Mouse (Mus musculus) liver, embryonic 13.5 days (tissue): ENCODE results near the gene Gpatch2. TPM values are rescaled to one million over a fixed set of nuclear protein-coding genes. Genes with fewer than 3 reads are reported as not detected.

Source experiments
- ATAC-seq: fragments of 200-750 bp; cut with Nextera tagmentation; 2 replicates; pipeline ENCODE4 v1.8.0; 2017; ENCODE audit warnings: low read depth, mild to moderate bottlenecking, moderate number of reproducible peaks, moderate library complexity
- DNase-seq: peaks from one replicate; pipeline ENCODE4 v3.0.0; 2022
- H3K27ac ChIP-seq: fragments of 300-500 bp; sonication (generic); 2 replicates; pipeline ENCODE4 v1.5.1; 2015; ENCODE audit warnings: moderate library complexity, mild to moderate bottlenecking, inconsistent platforms
- H3K27me3 ChIP-seq: fragments of 300-500 bp; sonication (generic); 2 replicates; pipeline ENCODE4 v1.6.1; 2015; ENCODE audit warnings: mild to moderate bottlenecking, inconsistent platforms
- H3K36me3 ChIP-seq: fragments of 300-500 bp; sonication (generic); 2 replicates; pipeline ENCODE4 v1.6.1; 2015; ENCODE audit warnings: mild to moderate bottlenecking, inconsistent platforms
- H3K4me1 ChIP-seq: fragments of 300-500 bp; sonication (generic); replicated peaks from 2 replicates; pipeline ENCODE4 v1.6.1; 2015; ENCODE audit warnings: inconsistent platforms
- H3K4me2 ChIP-seq: fragments of 300-500 bp; sonication (generic); 2 replicates; pipeline ENCODE4 v1.6.1; 2015; ENCODE audit warnings: inconsistent platforms, mild to moderate bottlenecking, moderate library complexity
- H3K4me3 ChIP-seq: fragments of 300-500 bp; sonication (generic); replicated peaks from 2 replicates; pipeline ENCODE4 v1.5.1; 2015; ENCODE audit warnings: mild to moderate bottlenecking, inconsistent platforms
- H3K9ac ChIP-seq: fragments of 300-500 bp; sonication (generic); 2 replicates; pipeline ENCODE4 v1.6.1; 2015; ENCODE audit warnings: mild to moderate bottlenecking, inconsistent platforms
- H3K9me3 ChIP-seq: fragments of 300-500 bp; sonication (generic); replicated peaks from 2 replicates; pipeline ENCODE4 v1.6.1; 2016; ENCODE audit warnings: inconsistent platforms
- WGBS: fragments of 180-500 bp; shearing (Covaris S2); methylation state at CpG from one replicate; pipeline ENCODE4 v1.1.7; 2015; ENCODE audit not compliant: insufficient replicate concordance; 5-methylcytosine and 5-hydroxymethylcytosine counted together
- polyA plus RNA-seq: library from polyadenylated mRNA; unstranded; fragments of >200 nt; fragmentation: Nextera tagmentation; extraction: Ambion mirVana; gene quantifications from 2 replicates; pipeline ENCODE4 v1.2.1, GENCODE M21; 2015

Gpatch2 gene
- polyA plus RNA-seq, 1 experiment from 2014 or later = 5.4 TPM

DNA sequence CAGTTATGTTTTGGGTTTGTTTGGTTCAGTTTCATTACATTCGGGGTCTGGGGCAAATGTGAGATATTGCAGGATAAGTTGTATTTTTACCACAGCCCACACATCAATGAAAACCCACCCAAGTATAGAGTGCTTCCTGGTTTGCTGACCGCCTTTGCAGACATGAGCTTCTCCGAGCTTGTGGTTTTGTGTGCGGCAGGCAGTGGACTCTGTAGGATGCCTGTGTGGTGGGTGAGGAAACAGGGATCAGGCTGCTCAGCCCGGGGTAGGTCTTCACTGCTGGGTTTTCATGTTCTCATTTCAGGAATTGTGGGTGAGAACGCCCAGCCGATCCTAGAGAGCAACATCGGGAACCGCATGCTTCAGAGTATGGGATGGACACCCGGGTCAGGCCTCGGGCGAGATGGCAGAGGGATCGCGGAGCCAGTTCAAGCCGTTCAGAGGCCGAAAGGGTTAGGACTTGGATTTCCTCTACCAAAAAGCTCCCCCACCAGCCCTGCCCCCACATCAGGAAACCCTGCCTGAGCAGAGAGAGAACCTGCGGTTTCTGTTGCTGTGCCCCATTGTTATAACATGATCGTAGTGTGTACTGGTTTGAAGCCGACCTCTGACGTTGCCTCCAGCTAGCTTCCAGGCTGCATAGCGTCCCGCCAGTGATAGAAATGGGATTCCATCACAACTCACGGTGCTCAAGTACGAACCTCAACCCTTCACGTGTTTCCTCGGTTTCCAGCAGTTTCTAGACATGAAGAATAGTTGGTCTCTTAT, 132.9 kb downstream of the Gpatch2 start:
- Histone ChIP-seq H3K27me3 (no peaks in the 10 kb centered on the region), H3K9ac (no peak overlapping the region), H3K9me3 (no peaks in the 10 kb centered on the region), H3K36me3 (peaks cover 3% of the 10 kb centered on the region; the same call in 1 of the 2 replicates), H3K4me2 (0 out of 2 replicates have a peak overlapping the region, but pooled peaks have one; percentile 21), H3K27ac (no peak overlapping the region), H3K4me3 (no peak overlapping the region), H3K4me1 (peaks cover 17% of the 10 kb centered on the region; the same call in 1 of the 2 replicates)
- no peak for ATAC-seq
- no peak for DNase-seq
- 57% methylated on average over 26 of the region's 26 CpGs for WGBS

DNA sequence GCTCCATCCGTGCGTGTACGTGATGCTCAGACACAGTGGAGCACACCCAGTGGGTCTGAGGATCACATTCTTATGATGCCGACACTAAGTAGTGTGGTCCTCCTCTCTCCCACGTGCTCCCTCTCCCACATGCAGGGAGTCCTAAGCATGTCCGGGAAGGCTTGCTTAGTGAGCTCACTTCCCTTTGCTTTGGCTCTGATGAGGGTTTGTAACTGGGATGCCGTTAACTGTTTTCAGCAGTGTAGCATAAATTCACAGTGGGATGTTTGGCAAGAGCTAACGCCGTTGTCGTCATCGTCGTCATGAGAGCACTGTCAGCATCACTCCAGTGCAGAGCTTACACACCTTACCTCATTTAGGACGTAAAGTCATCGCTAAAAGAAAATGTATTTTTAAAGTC, 133.6 kb downstream of the Gpatch2 start:
- 78% methylated on average over 14 of the region's 14 CpGs for WGBS
- Histone ChIP-seq H3K9me3 (no peaks in the 10 kb centered on the region), H3K4me1 (peaks cover 17% of the 10 kb centered on the region; the same call in 1 of the 2 replicates), H3K27ac (no peak overlapping the region), H3K4me3 (no peak overlapping the region), H3K36me3 (peaks cover 3% of the 10 kb centered on the region; the same call in 1 of the 2 replicates), H3K9ac (no peak overlapping the region), H3K4me2 (no peak overlapping the region), H3K27me3 (no peaks in the 10 kb centered on the region)
- ATAC-seq (no peak), DNase-seq (no peak)

DNA sequence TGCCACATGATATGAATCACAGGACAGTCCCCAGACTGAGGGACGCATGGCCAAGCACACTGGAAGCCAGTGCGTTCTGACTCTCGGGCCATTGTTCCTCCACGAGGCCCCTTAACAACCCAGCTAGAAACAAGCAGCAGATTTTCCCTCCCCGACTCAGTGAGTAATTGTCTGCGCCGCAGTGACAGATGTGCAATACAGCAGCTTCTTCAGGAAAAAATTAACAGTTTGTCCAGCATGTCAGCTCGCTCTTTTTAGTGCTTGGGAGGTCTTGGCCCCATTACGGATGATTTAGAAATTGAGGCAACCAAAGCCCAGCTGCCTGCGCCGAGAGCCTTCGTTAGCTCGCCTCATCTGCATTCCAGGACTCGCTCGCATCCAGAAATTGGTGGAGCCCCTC, 140.9 kb downstream of the Gpatch2 start:
- Histone ChIP-seq H3K4me1 (no peaks in the 10 kb centered on the region), H3K4me3 (no peak overlapping the region), H3K4me2 (no peak overlapping the region), H3K9me3 (no peaks in the 10 kb centered on the region), H3K36me3 (no peaks in the 10 kb centered on the region), H3K9ac (no peak overlapping the region), H3K27me3 (no peaks in the 10 kb centered on the region), H3K27ac (no peak overlapping the region)
- ATAC-seq (no peak), DNase-seq (no peak)
- 77% methylated on average over 15 of the region's 15 CpGs for WGBS

DNA sequence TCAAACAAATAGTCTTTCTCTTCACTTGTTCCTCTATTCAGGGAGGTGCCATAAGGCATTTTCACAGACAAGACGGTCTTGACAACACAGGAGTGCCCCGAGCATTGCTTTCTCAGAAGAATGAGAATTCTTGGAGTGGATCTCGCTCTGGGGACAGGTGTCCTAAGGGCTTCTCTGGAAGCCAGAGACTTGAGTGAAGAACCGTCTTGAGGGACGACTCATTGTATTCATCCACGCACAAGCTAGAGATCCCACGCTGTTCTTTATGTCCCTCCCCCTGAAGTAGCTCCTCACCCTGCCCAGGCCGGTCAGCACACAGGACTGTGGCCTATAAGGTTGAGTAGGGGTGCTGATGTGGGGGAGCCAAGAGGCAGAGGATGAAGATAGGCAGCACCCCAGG, 141.6 kb downstream of the Gpatch2 start:
- Histone ChIP-seq H3K27ac (no peak overlapping the region), H3K4me3 (no peak overlapping the region), H3K4me1 (no peaks in the 10 kb centered on the region), H3K27me3 (no peaks in the 10 kb centered on the region), H3K9ac (no peak overlapping the region), H3K4me2 (no peak overlapping the region), H3K36me3 (no peaks in the 10 kb centered on the region), H3K9me3 (no peaks in the 10 kb centered on the region)
- DNase-seq (no peak), ATAC-seq (no peak)
- WGBS = 77% methylated on average over 8 of the region's 8 CpGs

DNA sequence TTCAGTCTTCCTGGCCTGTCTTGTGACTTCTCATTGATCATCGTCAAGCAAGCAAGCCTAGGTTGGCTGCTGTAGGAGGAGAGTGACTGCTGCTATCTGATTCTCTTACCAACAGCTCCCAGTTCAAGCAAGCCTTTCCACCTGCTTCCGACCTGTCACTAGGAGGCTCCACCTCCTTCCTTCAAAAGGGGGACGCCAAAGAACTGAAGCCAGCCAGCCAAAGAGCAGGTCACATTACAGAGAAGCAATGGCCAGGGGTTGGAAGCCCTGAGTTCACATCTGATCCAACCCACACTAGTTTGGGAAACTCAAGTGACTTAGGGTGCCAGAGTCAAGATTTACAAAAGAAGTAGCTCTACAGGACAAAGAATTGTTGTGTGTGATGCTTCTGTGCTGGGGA, 144.9 kb downstream of the Gpatch2 start:
- H3K4me1 ChIP-seq = no peaks in the 10 kb centered on the region
- DNase-seq (no peak), ATAC-seq (no peak)
- no peak overlapping the region for H3K4me3 ChIP-seq
- 27% methylated on average over 3 of the region's 3 CpGs for WGBS
- H3K27ac ChIP-seq = no peak overlapping the region
- H3K9ac ChIP-seq = no peak overlapping the region
- H3K4me2 ChIP-seq = no peak overlapping the region
- no peaks in the 10 kb centered on the region for H3K9me3 ChIP-seq
- no peaks in the 10 kb centered on the region for H3K36me3 ChIP-seq
- no peaks in the 10 kb centered on the region for H3K27me3 ChIP-seq

DNA sequence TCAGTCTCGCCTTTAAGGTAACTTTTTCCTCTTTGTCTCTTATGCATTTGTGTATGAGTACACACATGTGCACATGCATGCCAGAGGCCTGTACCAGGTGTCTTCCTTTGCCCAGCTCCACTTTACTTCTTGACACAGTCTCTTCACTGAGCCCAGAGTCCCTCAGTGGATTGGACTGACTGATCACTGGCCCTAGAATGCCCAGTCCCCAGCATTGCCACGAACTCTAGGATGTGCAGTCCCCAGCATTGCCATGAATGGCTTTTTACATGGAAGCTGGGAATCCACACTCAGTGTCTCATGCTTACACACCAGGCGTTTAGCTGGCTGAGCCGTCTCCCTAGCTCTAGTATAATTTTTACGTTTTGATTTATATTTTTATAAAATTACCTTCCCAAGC, 147.2 kb downstream of the Gpatch2 start:
- no peak for ATAC-seq
- 65% methylated on average over 5 of the region's 5 CpGs for WGBS
- Histone ChIP-seq H3K27ac (no peak overlapping the region), H3K4me2 (no peak overlapping the region), H3K9me3 (no peaks in the 10 kb centered on the region), H3K9ac (no peak overlapping the region), H3K4me1 (no peaks in the 10 kb centered on the region), H3K36me3 (no peaks in the 10 kb centered on the region), H3K4me3 (no peak overlapping the region), H3K27me3 (no peaks in the 10 kb centered on the region)
- DNase-seq = no peak

DNA sequence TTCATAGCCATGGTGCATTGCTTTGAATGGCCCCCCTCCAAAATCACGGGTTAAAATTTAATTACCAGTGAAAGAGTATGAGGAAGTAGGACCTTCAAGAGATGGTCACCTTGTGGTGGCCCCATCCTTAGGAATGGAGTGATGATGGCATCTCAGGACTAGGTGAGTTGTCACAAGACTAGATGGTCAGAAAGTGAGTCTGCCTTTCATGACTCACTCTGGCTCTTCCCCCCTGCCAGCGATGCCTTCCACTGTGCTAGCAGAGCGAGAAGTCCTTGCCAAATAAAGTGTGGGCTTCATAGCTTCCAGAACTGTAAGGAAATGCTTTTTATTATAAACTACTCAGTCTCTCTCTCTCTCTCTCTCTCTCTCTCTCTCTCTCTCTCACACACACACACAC, 150.1 kb downstream of the Gpatch2 start:
- Histone ChIP-seq H3K9ac (no peak overlapping the region), H3K4me1 (no peaks in the 10 kb centered on the region), H3K36me3 (no peaks in the 10 kb centered on the region), H3K4me3 (no peak overlapping the region), H3K4me2 (no peak overlapping the region), H3K27me3 (no peaks in the 10 kb centered on the region), H3K9me3 (no peaks in the 10 kb centered on the region), H3K27ac (no peak overlapping the region)
- DNase-seq = no peak
- no peak for ATAC-seq
- 64% methylated on average over 3 of the region's 3 CpGs for WGBS

DNA sequence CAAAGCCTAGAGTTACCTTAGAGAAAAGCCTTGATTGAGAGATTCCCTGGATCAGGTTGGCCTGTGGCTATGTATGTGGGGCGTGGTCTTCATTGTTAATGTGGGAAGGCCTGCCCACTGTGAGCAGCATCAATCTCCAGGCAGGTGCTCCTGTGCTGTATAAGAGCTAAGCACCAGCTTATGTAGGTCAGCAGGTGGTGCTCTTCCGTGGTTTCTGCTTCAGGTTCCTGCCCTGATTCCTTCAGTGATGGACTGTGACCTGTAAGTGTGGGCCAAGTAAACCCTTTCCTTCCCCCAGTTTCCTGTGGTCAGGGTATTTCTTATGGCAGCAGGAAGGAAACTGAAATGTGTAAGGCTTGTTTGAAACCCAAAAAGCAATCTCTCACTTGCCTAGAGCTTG, 151.5 kb downstream of the Gpatch2 start:
- Histone ChIP-seq H3K4me3 (no peak overlapping the region), H3K36me3 (no peaks in the 10 kb centered on the region), H3K27me3 (no peaks in the 10 kb centered on the region), H3K4me1 (no peaks in the 10 kb centered on the region), H3K9me3 (no peaks in the 10 kb centered on the region), H3K4me2 (no peak overlapping the region), H3K9ac (no peak overlapping the region), H3K27ac (no peak overlapping the region)
- DNase-seq = no peak
- WGBS = 37% methylated on average over 2 of the region's 2 CpGs
- ATAC-seq = no peak

DNA sequence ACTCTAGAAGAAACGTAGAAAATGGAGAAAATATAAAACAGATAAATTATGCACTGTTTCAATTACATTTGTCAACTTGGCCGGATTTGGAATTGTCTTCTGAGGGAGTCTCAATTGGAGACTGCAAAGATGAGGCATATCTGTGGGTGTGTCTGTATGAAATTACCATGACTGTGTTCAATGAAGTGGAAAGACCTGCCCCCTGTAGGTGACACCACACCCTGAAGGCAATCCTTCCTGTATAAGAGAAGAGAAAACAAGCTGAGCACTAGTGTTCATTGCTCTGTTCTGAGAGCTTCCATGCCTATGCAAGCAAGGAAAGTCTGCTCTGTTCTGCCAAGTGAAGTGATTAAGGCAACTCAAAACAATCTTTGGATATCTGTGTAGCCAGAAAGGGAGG, 153.7 kb downstream of the Gpatch2 start:
- H3K27ac ChIP-seq = no peak overlapping the region
- H3K36me3 ChIP-seq = no peaks in the 10 kb centered on the region
- DNase-seq = no peak
- no peak overlapping the region for H3K9ac ChIP-seq
- no peak overlapping the region for H3K4me2 ChIP-seq
- H3K9me3 ChIP-seq = no peaks in the 10 kb centered on the region
- no peak for ATAC-seq
- no peaks in the 10 kb centered on the region for H3K27me3 ChIP-seq
- 54% methylated on average over 2 of the region's 2 CpGs for WGBS
- no peak overlapping the region for H3K4me3 ChIP-seq
- no peaks in the 10 kb centered on the region for H3K4me1 ChIP-seq

DNA sequence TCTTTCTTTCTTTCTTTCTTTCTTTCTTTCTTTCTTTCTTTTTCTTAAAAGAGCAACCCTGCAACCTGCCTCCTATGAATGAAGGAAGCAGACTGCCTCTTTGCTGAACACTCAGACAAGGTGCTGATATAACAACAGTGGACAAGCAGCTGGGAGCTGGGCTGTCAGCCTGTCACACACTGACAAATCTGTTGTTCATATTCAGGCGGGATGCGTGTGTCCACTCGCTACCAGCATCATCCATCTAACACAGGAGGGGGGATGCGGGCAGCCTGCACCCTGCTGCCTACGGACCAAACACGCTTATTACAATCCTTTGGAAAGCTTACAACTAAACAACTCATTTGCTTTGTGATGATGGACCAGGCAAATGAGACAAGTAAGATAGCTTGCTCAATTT, 158.2 kb downstream of the Gpatch2 start:
- H3K4me1 ChIP-seq = no peaks in the 10 kb centered on the region
- 69% methylated on average over 6 of the region's 6 CpGs for WGBS
- H3K9me3 ChIP-seq = no peaks in the 10 kb centered on the region
- no peaks in the 10 kb centered on the region for H3K27me3 ChIP-seq
- no peak overlapping the region for H3K9ac ChIP-seq
- no peaks in the 10 kb centered on the region for H3K36me3 ChIP-seq
- ATAC-seq (no peak), DNase-seq (no peak)
- H3K27ac ChIP-seq = no peak overlapping the region
- H3K4me3 ChIP-seq = no peak overlapping the region
- no peak overlapping the region for H3K4me2 ChIP-seq

DNA sequence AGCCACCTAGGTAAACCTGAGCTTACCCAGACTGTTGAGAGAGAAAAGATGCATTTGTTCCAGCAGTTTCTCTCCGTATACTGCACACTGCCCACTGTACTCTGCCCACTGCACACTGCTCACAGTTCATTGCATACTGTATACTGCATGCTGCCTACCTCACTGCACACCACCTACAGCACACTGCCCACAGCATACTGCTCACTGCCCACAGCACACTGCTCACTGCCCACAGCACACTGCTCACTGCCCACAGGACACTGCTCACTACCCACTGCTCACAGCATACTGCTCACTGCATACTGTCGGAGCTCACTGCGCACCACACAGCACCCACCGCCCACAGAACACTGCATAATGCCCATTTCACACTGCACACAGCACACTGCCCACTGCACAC, 159.1 kb downstream of the Gpatch2 start:
- H3K36me3 ChIP-seq = no peaks in the 10 kb centered on the region
- H3K9me3 ChIP-seq = no peaks in the 10 kb centered on the region
- no peaks in the 10 kb centered on the region for H3K27me3 ChIP-seq
- H3K9ac ChIP-seq = no peak overlapping the region
- no peak for ATAC-seq
- H3K4me3 ChIP-seq = no peak overlapping the region
- no peak overlapping the region for H3K4me2 ChIP-seq
- WGBS = 84% methylated on average over 4 of the region's 4 CpGs
- no peak for DNase-seq
- H3K4me1 ChIP-seq = no peaks in the 10 kb centered on the region
- H3K27ac ChIP-seq = no peak overlapping the region

DNA sequence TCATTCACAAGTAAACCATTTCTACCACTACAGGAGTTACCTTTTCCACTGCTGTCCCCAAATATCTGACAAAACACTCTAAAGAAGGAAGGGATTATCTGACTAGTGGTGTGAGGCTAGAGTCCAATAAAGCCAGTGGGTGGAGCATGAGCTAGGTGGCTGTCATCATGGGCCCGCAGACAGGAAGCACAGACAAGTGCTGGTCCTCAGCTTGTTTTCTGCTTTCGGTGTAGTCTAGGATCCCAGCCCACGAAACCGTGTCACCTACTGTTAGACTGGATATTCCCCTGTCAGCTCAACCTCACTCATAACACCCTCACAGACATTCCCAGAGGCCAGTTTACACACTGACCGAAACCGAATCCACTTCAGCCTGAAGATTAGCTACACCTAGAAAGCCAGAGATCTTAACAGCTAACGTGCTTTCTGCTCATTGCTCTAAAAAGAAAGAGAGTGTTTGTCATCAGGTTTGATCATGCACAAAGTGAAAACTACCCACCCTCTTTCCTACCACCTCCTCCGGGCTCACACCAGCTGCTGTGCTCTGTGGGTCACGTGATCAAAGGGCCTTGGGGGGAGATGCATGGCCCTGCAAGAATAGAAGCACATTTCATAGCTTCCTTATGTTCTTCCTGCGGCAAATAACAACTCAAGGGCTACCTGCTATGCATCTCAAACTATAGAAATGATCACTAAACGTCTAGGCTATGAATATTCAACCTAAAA, 161.8 kb downstream of the Gpatch2 start:
- DNase-seq (no peak), ATAC-seq (no peak)
- H3K9ac ChIP-seq = no peak overlapping the region
- no peak overlapping the region for H3K4me2 ChIP-seq
- H3K4me1 ChIP-seq = no peaks in the 10 kb centered on the region
- H3K27me3 ChIP-seq = no peaks in the 10 kb centered on the region
- H3K9me3 ChIP-seq = no peaks in the 10 kb centered on the region
- no peaks in the 10 kb centered on the region for H3K36me3 ChIP-seq
- no peak overlapping the region for H3K4me3 ChIP-seq
- WGBS = 46% methylated on average over 11 of the region's 11 CpGs
- no peak overlapping the region for H3K27ac ChIP-seq
